Mouse (Mus musculus) large intestine, adult 2 months (tissue): ENCODE measurements at regions not wholly inside any gene's neighbourhood (a gene's known extent, or its start where the extent isn't known, plus 50 kb on each side); places are given as distances from the start of the nearest gene placed in this dataset.

ENCODE experiments used
- DNase-seq: peaks from one replicate; pipeline ENCODE4 v3.0.0-alpha.2; 2012; ENCODE audit warnings: low read depth, low spot score
- WGBS: fragments of 180-500 bp; shearing (Covaris S2); methylation state at CpG from one replicate; pipeline ENCODE4 v1.1.7; 2018; 5-methylcytosine and 5-hydroxymethylcytosine counted together

DNA sequence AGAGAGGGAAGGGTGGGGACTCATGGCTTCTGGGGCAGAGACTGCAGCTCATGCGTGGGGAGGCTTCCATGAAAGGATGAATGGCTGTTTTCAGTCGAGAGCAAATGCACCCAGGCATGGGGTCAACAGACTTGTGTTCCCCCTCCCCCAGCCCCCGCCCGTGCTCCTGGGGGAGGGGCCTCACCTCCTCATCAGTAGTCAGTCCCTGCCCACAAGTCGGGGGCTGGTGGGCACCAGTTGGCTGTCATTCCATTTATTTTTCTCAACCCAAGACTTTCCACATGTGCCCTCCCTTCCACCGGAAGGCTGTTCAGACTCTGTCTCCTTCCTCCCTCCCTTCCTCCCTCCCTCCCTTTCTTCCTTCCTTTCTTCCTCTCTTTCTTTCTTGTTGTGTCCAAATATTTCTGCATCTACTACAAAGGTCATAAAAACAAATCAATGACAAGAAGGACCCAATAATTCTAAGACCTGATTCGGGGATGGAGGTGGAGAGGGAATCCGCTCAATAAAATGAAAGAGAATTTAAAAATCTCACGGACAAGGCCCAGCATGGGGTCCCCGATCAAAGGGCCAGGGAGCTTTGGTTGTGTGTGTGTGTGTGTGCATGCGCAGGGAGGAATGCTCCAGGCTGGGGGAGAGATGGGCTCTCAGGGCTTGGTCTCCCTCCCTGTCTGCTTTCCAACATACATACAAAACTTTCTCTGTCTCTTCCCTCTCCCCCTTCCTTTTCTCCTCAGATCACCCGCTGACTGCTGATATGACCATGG is 57.7 kb downstream of the Rpl14 start:
- 73% methylated on average over 12 of the region's 12 CpGs for WGBS
- DNase-seq = no peak

- DNase-seq = no peak
- WGBS = 74% methylated on average over 11 of the region's 11 CpGs
Measured at GRCm38 (mm10) chr9:120629609-120630008, 58.4 kb downstream of the Rpl14 start.

GRCm38 (mm10) chr9:120632821-120633220 is 61.6 kb downstream of the Rpl14 start:
- no peak for DNase-seq
- 83% methylated on average over 10 of the region's 10 CpGs for WGBS

DNA sequence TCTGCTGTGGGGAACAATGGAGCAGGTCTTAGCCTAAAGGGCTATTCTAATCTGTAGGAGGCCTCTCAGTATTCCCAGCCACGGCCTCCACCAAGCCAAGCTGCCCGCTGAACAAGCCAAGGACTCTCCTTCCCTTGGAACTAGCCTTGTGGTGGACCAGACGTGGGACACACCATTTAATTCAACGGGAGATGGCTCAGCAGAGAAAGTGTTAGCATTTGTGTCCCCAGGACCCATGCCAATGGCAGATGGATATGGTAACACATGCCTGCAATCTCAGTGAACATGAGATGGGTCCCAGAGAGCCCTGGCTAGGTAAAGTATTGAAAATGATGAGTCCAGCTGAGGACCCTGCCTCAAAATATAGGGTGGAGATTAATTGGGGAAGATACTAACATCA is 71.4 kb downstream of the Rpl14 start:
- 86% methylated on average over 4 of the region's 4 CpGs for WGBS
- DNase-seq = no peak

DNA sequence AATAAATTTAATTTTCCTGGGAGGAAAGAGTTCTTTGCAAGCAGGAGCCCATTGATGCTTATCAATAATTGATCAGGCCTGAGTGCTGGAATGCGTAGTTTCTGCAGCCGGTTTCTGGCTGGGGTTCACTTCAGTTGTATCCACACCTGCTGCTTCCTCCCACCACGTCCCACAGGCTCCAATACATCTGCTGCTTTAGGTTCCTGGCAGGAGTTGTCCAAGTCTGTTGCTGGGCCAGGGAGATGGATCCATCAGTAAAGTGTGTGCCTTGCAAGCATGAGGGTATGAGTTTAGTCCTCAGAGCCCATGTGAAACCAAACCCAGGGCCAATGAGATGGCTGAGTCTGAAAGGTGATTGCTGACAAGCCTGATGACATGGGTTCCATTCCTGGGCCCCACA is 72.1 kb downstream of the Rpl14 start:
- WGBS = 81% methylated on average over 3 of the region's 3 CpGs
- no peak for DNase-seq

DNA sequence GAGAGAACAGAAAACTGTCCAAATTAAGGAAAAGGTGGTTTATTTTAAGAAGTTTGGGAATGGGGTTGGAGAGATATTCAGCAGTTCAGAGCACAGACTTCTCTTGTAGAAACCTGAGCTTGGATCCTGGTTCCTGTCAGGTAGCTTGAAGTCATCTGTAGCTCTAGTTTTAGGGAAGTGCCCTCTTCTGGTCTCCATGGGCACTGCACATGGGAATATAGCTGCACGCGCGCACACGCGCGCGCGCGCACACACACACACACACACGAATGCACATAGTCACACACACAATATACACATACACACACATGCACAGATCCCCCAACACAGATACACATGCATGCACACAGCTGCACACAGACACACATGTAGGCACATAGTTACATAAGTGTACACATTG is 74.5 kb downstream of the Rpl14 start:
- over 99% methylated on average over 10 of the region's 10 CpGs for WGBS
- no peak for DNase-seq

GRCm38 (mm10) chr9:120646806-120647667 is 75.8 kb downstream of the Rpl14 start:
- WGBS = 85% methylated on average over 10 of the region's 10 CpGs
- no peak for DNase-seq

- DNase-seq = no peak
- 62% methylated on average over 7 of the region's 7 CpGs for WGBS
Measured at GRCm38 (mm10) chr9:120647668-120647955, 76.4 kb downstream of the Rpl14 start.

DNA sequence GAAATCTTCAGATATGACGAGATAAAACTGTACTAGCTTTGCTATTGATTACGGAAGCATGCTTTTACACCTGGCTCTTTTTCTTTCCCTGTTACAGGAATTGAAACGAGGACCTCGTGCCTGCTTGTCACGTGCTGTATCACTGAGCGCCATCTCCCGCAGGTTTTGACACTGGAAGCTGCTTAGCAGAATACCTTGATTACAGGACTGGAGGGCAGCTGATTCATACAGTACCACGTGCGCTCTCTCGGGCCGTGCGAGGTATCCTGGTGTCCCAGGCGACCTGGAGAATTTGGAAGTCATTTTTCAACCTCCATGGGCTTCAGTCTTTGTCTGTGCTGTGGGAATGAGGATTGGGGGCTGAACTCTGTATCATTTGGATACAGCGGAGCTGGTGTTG is 81.5 kb downstream of the Rpl14 start:
- DNase-seq = no peak
- WGBS = 83% methylated on average over 14 of the region's 14 CpGs

- no peak for DNase-seq
- WGBS = 79% methylated on average over 5 of the region's 5 CpGs
Measured at GRCm38 (mm10) chr9:120653170-120653569, 81.9 kb downstream of the Rpl14 start.

GRCm38 (mm10) chr9:120654736-120655135 is 83.5 kb downstream of the Rpl14 start:
- WGBS = 67% methylated on average over 1 of the region's 1 CpGs
- DNase-seq = no peak

DNA sequence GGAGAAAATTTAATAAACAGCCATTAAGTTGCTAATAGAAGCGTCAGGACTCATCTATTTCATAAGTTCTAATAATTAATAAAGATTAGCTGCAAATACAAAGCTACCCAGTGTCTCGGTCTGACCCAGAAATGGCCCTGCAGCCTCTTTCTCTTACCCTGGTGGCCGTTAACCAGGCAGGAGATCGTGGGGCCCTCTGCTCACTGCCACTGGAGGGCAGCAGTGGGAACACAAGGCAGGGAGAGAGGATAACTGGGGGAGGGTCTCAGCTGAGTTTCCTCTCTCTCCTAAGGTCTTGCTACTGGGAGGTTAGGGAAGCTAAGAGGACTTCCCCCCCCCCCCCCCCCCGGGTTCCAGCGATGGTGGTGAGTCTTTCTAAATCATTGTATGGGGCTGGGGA is 85.7 kb downstream of the Rpl14 start:
- WGBS = 27% methylated on average over 4 of the region's 6 CpGs
- DNase-seq = no peak

GRCm38 (mm10) chr9:120657786-120658185 is 86.5 kb downstream of the Rpl14 start:
- no peak for DNase-seq

DNA sequence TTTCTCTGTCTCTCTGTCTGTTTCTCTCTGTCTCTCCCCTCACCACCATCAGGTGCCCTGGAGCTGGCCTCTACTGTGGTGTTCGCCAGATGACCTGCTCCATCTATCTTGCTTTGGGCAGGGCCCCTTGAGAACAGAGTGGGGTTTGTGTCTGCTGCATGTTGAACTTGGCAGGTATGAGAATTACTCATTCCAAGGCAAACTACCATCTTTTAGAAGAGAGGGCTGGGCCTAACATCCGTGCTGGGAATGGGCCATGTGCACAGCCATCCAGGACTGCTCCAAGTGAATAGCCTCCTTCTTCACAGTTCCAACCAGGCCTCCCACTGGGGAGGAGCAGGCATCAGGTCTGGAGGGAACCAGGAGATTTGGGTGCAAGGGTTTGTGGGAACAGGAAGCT is 87.3 kb downstream of the Rpl14 start:
- DNase-seq = no peak

DNA sequence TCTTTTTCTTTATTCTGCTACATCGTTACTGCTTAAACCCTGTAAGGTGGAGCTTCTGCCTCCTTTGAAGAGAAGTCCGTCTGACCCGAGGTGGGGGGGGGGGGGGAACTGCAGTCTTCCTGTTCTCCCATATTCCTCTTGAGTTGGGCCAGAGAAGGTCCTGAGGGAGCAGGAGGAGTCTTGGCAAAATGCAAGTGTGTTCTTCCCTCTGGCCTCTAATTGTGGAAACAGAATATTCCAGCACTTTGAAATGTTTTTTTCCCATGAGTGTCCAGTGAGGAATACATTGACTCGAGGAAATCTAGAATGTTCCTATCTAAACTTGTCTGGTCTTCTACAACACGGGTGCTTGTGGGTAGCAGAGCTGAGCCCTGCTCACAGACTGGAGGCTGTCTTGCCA is 90.0 kb downstream of the Rpl14 start:
- WGBS = 48% methylated on average over 5 of the region's 5 CpGs
- DNase-seq = no peak

More for the DNA sequence above, 87.3 kb downstream of the Rpl14 start:
- 33% methylated on average over 2 of the region's 2 CpGs for WGBS

- no peak for DNase-seq
Measured at GRCm38 (mm10) chr9:120661641-120662227, 90.5 kb downstream of the Rpl14 start.

DNA sequence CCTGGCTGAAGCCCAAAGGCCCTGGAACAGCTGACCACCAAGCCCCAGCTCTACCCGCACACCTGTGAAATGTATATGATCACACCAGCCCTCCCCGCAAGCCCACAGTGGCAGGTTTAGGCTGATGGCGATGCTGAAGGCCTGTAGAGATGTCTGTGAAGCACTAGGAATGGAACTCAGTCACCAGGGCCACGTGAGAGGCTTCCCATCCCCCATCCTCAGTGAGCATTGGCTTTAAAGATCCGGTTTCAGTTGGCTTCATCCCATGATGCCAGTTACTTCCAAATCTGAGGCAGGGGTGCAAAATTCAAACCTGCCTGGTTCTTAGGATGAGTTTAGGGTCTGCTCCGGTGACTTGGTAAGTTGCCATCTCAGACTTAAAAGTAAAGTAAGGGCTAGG is 91.9 kb downstream of the Rpl14 start:
- 64% methylated on average over 6 of the region's 6 CpGs for WGBS
- DNase-seq = no peak

More at GRCm38 (mm10) chr9:120661641-120662227, 90.5 kb downstream of the Rpl14 start:
- 90% methylated on average over 7 of the region's 7 CpGs for WGBS

DNA sequence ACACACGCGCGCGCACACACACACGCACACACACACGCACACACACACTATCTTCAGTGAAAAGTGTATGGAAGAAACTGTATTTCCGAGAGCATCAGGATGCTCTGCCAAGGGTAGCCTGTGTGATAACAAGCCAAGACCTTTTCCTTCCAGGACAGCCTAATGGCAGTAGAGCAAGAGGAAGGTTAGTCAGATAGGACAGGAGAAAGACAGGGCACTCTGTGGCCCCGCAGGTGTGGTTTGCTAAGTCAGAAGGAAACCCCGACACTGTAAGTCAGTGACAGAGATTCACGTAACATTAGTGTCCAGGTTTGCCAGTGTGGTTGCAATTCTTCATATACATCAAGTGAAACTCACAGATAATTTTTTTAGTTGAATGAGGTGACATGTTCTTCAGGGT is 92.8 kb downstream of the Rpl14 start:
- 92% methylated on average over 10 of the region's 10 CpGs for WGBS
- DNase-seq = no peak

DNA sequence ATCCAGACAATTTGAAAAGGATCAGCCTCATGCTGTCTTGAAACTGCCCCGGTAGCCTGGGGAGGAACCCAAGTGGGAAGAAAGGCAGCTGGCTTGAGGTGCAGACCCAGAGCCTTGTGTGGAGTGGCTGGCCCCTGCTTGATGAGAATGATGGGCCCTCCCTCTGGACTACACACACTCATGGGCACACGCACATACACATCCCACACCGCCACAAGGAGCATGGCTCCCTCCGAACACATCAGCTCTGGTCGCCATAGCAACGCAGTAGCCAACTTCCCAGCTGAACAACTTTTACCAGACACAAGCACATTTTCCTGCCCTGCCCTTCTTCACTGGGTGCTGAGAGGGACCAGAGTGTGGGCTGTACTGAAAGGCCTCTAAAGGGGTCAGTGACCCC is 101.2 kb downstream of the Rpl14 start:
- no peak for DNase-seq
- 65% methylated on average over 6 of the region's 6 CpGs for WGBS

- no peak for DNase-seq
- WGBS = 9% methylated on average over 11 of the region's 11 CpGs
Measured at GRCm38 (mm10) chr9:120674855-120675254, 103.6 kb downstream of the Rpl14 start.
